Mouse (Mus musculus): ENCODE measurements around the gene C530008M17Rik.
"Not testable (repeated sequence)": the region's sequence is repeated elsewhere in the genome, so short reads cannot be mapped to it uniquely, and the experiment has no call there.

The C530008M17Rik gene

GRCm38 (mm10) chr5:76910807-76911206 is 254.5 kb downstream of the C530008M17Rik start:
- DNase-seq = no peak

DNA sequence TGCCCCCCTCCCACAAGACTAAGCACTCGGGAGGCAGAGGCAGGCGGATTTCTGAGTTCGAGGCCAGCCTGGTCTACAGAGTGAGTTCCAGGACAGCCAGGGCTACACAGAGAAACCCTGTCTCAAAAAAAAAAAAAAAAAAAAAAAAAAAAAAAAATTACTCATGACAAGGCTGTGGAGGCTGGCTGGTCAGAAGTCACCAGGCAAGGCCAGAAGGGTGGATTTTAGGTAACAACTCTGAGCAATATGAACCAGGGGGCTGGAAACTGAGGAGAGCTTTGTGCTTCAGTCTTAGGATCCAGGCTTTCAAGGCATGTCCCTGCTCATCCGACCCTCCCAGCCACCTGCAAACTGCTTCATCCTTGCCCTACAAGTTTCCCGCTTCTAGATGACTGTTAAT is 256.2 kb downstream of the C530008M17Rik start:
- not testable (repeated sequence) for DNase-seq

- DNase-seq = no peak
Observed at GRCm38 (mm10) chr5:76922833-76923232, 266.5 kb downstream of the C530008M17Rik start.

Data from thymus, postnatal 4 days (tissue).